Mouse (Mus musculus): ENCODE data around the gene Naa80. TPM values are rescaled to one million over a fixed set of nuclear protein-coding genes. Genes with fewer than 3 reads are reported as not detected.
"Not testable (repeated sequence)": the region's sequence is repeated elsewhere in the genome, so short reads cannot be mapped to it uniquely, and the experiment has no call there.

The Naa80 gene
- polyA plus RNA-seq, 1 experiment from 2014 or later = 15.1 TPM

DNA sequence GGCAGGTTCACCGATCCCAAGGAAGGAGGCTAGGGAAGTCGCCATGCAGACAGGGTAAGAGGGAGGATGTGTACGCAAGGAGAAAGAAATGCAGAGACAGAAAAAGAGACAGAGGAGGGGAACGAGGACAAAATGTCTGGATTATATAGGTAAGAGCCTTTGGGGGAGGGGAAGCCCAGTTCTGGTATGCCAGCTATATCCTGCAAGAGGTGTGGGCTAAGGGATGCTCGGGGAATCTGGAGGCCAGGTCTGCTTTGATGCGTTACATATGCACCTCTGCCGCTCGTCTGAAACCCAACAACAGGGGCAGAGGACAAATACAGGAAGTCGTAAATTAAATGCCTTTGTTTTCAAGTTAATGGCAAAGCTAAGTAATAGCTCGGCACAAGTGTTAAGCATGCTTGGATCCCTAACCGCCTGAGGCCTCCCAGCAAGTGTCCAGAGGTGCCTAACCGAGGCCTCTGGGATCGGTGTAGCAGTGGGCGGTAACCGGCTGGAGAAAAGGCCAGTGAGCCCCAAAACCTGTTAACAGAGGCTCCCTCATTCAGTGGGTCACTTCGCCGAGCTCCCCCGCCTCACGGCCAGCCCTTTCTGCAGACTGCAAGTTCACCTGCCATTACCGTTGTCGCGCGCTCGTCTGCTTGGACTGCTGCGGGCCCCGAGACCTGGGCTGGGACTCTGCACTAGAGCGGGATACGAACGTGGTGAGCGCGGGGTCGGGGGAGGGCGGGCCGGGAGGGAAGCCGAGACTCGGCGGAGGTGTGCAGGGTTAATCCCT, 25.0 kb upstream of the Naa80 start:
- peak; percentile 69 for ATAC-seq (ENCODE audit: insufficient read depth, low FRiP score, low TSS enrichment)
- H3K27ac ChIP-seq (ENCODE audit: low read depth, low read length) = peak overlapping the region; percentile 77
- H3K36me3 ChIP-seq (ENCODE audit: control insufficient read depth, insufficient read depth, low read length) = peaks cover 9% of the 10 kb centered on the region
- DNase-seq (ENCODE audit: low spot score) = no peak
- H3K4me3 ChIP-seq (ENCODE audit: low read depth, low read length) = peak overlapping the region; percentile 80
- peaks cover 30% of the 10 kb centered on the region for H3K27me3 ChIP-seq (ENCODE audit: control insufficient read depth, insufficient read depth, low read length)
- H3K9me3 ChIP-seq (ENCODE audit: control insufficient read depth, low read length) = no peaks in the 10 kb centered on the region
- WGBS = 4% methylated on average over 36 of the region's 37 CpGs
- H3K4me2 ChIP-seq (ENCODE audit: low read depth) = peak overlapping the region; percentile 92
- H3K4me1 ChIP-seq (ENCODE audit: control insufficient read depth, insufficient read depth, low read length) = peaks cover 31% of the 10 kb centered on the region
- peak overlapping the region; percentile 62 for H3K9ac ChIP-seq (ENCODE audit: low read length)

DNA sequence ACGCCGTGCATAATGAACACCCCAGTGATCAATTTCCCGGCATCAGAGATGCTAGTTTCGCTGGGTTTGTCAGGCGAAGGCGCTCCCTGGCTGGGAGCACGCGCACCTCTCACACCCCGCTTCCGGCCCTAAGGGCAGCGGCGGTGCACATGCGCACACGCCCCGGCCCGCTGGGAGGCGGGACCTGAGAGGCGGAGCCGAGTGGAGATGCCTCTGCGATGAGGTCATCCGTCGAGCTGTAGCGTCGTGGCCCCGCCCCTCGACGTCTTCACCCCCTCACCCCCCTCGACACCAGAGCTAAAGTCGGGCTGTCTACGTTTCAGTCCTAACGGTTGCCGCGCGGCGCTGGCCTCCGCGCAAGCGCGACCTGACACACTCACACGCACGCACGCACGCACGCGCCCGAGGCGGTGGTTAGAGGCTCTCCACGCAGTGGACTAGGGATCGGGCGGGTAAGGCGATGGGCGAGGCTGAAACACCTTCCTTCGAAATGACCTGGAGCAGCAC, 24.3 kb upstream of the Naa80 start:
- Histone ChIP-seq H3K4me1 (ENCODE audit: control insufficient read depth, insufficient read depth, low read length) (peaks cover 31% of the 10 kb centered on the region), H3K9ac (ENCODE audit: low read length) (peak overlapping the region; percentile 82)
- under 1% methylated on average over 53 of the region's 53 CpGs for WGBS

DNA sequence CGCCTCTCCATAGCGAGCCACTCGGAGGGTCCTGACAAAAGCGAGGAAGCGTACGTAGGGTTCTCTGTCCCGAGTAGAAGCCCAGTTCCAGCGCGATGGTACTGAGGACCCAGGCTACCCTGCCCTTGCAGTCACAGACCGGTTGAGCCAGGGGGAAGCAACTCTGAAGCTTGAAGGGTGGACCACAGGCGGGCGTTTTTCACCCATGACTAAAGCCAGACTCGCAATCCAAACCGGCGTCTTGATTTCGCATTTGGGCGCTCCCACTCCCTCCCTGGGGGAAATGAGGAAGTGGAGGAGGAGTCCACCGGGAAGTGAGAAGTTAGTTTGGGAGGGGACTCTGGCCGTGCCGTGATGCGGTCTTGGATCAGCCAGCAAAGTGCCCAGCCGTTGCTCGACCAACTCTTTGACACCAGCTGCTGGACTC, 23.6 kb upstream of the Naa80 start:
- Histone ChIP-seq H3K9ac (ENCODE audit: low read length) (peak overlapping the region; percentile 82), H3K4me1 (ENCODE audit: control insufficient read depth, insufficient read depth, low read length) (peaks cover 31% of the 10 kb centered on the region), H3K36me3 (ENCODE audit: control insufficient read depth, insufficient read depth, low read length) (peaks cover 15% of the 10 kb centered on the region), H3K9me3 (ENCODE audit: control insufficient read depth, low read length) (no peaks in the 10 kb centered on the region), H3K27me3 (ENCODE audit: control insufficient read depth, insufficient read depth, low read length) (peaks cover 26% of the 10 kb centered on the region), H3K27ac (ENCODE audit: low read depth, low read length) (peak overlapping the region; percentile 88), H3K4me3 (ENCODE audit: low read depth, low read length) (peak overlapping the region; percentile 80), H3K4me2 (ENCODE audit: low read depth) (peak overlapping the region; percentile 92)
- DNase-seq (ENCODE audit: low spot score) (peak; percentile 50), ATAC-seq (ENCODE audit: insufficient read depth, low FRiP score, low TSS enrichment) (peak; percentile 35; the same call in 1 of the 2 replicates)
- WGBS = under 1% methylated on average over 23 of the region's 23 CpGs

More for the DNA sequence above, 24.3 kb upstream of the Naa80 start:
- Histone ChIP-seq H3K27ac (ENCODE audit: low read depth, low read length) (peak overlapping the region; percentile 88), H3K36me3 (ENCODE audit: control insufficient read depth, insufficient read depth, low read length) (peaks cover 13% of the 10 kb centered on the region), H3K9me3 (ENCODE audit: control insufficient read depth, low read length) (no peaks in the 10 kb centered on the region), H3K27me3 (ENCODE audit: control insufficient read depth, insufficient read depth, low read length) (peaks cover 30% of the 10 kb centered on the region), H3K4me3 (ENCODE audit: low read depth, low read length) (peak overlapping the region; percentile 80), H3K4me2 (ENCODE audit: low read depth) (peak overlapping the region; percentile 92)
- DNase-seq (ENCODE audit: low spot score) = peak; percentile 100
- peak; percentile 89 for ATAC-seq (ENCODE audit: insufficient read depth, low FRiP score, low TSS enrichment)

DNA sequence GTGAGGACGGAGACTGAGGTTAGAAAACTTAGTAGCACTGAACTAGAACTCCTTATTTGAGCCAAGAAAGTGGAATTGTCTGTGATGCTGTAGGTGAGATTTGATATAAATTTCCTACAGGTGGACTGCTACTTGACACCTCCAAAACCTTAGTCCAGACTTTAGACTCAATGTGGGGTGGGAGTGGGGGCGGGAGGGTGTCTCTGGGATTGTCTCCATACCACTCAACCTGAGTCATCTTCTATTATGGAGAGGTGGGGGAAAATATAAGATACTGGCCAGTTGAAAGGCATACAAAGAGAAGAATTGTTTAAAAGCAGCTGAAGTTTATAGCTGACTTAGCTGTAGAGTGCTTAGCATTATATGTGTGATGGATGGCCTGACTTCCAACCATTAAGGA, 23.0 kb upstream of the Naa80 start:
- no peaks in the 10 kb centered on the region for H3K9me3 ChIP-seq (ENCODE audit: control insufficient read depth, low read length)
- no peak overlapping the region for H3K27ac ChIP-seq (ENCODE audit: low read depth, low read length)
- H3K4me1 ChIP-seq (ENCODE audit: control insufficient read depth, insufficient read depth, low read length) = peaks cover 31% of the 10 kb centered on the region
- DNase-seq (ENCODE audit: low spot score) (no peak), ATAC-seq (ENCODE audit: insufficient read depth, low FRiP score, low TSS enrichment) (no peak)
- peaks cover 19% of the 10 kb centered on the region for H3K27me3 ChIP-seq (ENCODE audit: control insufficient read depth, insufficient read depth, low read length)
- H3K4me3 ChIP-seq (ENCODE audit: low read depth, low read length) = peak overlapping the region; percentile 80
- H3K4me2 ChIP-seq (ENCODE audit: low read depth) = peak overlapping the region; percentile 92
- peaks cover 15% of the 10 kb centered on the region for H3K36me3 ChIP-seq (ENCODE audit: control insufficient read depth, insufficient read depth, low read length)
- peak overlapping the region; percentile 82 for H3K9ac ChIP-seq (ENCODE audit: low read length)
- 56% methylated on average over 2 of the region's 2 CpGs for WGBS

DNA sequence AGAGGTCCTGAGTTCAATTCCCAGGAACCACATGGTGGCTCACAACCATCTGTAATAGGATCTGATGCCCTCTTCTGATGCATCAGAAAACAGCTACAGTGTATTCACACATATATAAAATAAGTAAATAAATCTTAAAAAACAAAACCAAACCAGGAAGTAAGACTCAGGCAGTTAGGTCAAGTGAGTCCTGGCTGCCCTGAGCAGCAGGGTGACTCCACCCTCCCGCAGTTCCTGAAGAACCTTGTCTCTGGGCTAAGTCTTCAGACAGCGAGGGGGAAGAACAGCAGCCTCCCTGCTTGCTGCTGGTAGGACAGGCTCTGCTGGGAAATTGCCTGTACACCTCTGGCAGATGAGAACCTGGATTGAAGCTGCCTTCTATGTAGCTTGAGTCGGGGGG, 22.3 kb upstream of the Naa80 start:
- peaks cover 27% of the 10 kb centered on the region for H3K4me1 ChIP-seq (ENCODE audit: control insufficient read depth, insufficient read depth, low read length)
- H3K4me3 ChIP-seq (ENCODE audit: low read depth, low read length) = peak overlapping the region; percentile 2; the same call in 1 of the 2 replicates

DNA sequence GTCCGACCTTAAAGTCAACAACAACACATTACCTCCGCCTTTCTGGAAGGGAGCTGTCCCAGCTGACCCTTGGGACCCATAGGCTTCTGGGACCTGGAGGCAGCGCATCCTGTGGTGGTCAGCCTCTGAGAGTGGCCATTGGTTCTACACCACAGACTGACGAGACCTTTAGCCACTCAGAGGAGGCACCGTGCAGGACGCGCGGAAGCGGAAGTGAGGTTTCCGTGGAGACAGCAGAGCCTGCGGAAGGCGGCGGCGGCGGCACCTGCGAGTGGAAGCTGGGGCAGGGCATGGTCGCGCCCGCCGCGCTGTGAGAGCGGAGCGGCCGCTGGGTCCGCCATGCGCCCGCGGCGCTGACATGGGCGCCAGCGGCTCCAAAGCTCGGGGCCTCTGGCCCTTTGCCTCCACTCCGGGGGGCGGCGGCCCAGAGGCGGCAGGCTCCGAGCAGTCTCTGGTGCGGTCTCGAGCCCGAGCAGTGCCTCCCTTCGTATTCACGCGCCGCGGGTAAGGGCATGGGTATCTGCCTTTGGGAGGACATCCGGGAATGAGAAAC, 15.6 kb upstream of the Naa80 start, which contains the start of gene Tusc2:
Gene Tusc2 (plus strand): TSS at position 227 of the 553 bp plus-strand sequence.
- H3K27me3 ChIP-seq (ENCODE audit: control insufficient read depth, insufficient read depth, low read length) = no peaks in the 10 kb centered on the region
- H3K4me3 ChIP-seq (ENCODE audit: low read depth, low read length) = peak within 1 kb of the TSS; percentile 93
- H3K9me3 ChIP-seq (ENCODE audit: control insufficient read depth, low read length) = no peaks in the 10 kb centered on the region
- peaks cover 14% of the 10 kb centered on the region for H3K4me1 ChIP-seq (ENCODE audit: control insufficient read depth, insufficient read depth, low read length)
- peak within 1 kb of the TSS; percentile 42; the same call in 1 of the 2 replicates for H3K27ac ChIP-seq (ENCODE audit: low read depth, low read length)
- ATAC-seq (ENCODE audit: insufficient read depth, low FRiP score, low TSS enrichment) (peak; percentile 93), DNase-seq (ENCODE audit: low spot score) (peak; percentile 91)
- H3K36me3 ChIP-seq (ENCODE audit: control insufficient read depth, insufficient read depth, low read length) = peaks cover 16% of the 10 kb centered on the region
- H3K4me2 ChIP-seq (ENCODE audit: low read depth) = peak within 1 kb of the TSS; percentile 83
- peak within 1 kb of the TSS; percentile 81 for H3K9ac ChIP-seq (ENCODE audit: low read length)
- 0% methylated on average over 42 of the region's 46 CpGs for WGBS

More for the DNA sequence above, 22.3 kb upstream of the Naa80 start:
- DNase-seq (ENCODE audit: low spot score) = no peak
- Histone ChIP-seq H3K27ac (ENCODE audit: low read depth, low read length) (no peak overlapping the region), H3K9ac (ENCODE audit: low read length) (no peak overlapping the region), H3K4me2 (ENCODE audit: low read depth) (peak overlapping the region; percentile 92; the same call in 1 of the 2 replicates), H3K27me3 (ENCODE audit: control insufficient read depth, insufficient read depth, low read length) (peaks cover 13% of the 10 kb centered on the region), H3K36me3 (ENCODE audit: control insufficient read depth, insufficient read depth, low read length) (peaks cover 22% of the 10 kb centered on the region), H3K9me3 (ENCODE audit: control insufficient read depth, low read length) (no peaks in the 10 kb centered on the region)
- no peak for ATAC-seq (ENCODE audit: insufficient read depth, low FRiP score, low TSS enrichment)
- WGBS = 81% methylated on average over 3 of the region's 3 CpGs

DNA sequence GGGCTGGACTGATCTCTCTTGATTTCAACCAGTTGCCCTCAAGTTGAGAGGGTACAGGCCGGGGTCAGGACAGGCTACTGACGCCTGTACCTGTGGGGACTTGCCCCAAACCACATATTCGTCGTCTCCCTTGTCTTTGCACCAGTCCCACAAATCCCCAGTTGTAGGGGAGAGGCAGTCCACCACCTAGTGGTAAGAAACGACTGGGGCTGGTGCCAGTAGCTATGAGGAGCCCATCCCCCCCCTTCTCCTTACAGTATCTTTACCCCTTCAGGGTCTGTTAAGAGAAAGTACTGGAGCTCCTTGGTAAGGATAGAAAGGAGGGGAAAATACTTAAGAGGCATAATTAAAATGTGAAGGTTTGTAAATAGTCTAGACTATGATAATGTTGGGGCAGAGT, 13.1 kb upstream of the Naa80 start:
- not testable (repeated sequence) for H3K9me3 ChIP-seq (ENCODE audit: control insufficient read depth, low read length); H3K4me2 ChIP-seq (ENCODE audit: low read depth); ATAC-seq (ENCODE audit: insufficient read depth, low FRiP score, low TSS enrichment); H3K9ac ChIP-seq (ENCODE audit: low read length); H3K27me3 ChIP-seq (ENCODE audit: control insufficient read depth, insufficient read depth, low read length); H3K27ac ChIP-seq (ENCODE audit: low read depth, low read length); H3K36me3 ChIP-seq (ENCODE audit: control insufficient read depth, insufficient read depth, low read length); DNase-seq (ENCODE audit: low spot score); H3K4me3 ChIP-seq (ENCODE audit: low read depth, low read length)
- 52% methylated on average over 5 of the region's 5 CpGs for WGBS
- peaks cover 20% of the 10 kb centered on the region for H3K4me1 ChIP-seq (ENCODE audit: control insufficient read depth, insufficient read depth, low read length)

DNA sequence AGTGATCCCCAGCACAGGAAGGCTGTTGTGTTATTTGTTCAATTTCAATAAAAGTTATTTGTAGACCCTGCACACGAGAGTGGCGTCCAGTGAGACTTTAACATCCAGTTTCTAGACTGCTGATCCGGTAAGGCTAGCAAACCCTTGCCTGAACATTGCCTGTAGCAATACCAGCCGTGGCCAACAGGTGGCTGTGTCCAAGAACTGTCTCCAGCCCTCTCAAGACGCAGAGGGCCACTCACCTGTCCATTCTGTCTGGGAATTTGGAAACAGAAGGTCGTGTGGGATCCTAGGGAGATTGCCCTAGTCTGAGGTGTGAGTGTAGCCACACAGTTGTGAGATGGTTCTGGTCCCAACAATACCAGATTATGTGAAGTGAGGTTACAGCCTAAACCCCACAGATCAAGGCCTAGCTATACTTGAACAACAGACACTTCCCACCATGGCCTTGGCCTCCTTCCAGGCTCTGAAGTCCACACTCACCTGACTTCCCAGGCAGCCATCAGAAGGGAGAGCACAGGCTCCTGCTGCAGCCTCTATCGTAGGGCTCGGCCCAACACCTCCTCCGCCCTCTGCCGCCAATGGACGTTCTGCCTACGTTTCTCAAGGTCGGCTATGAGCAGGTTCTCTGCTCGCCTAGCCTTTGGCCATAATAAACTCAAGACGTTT, 12.5 kb upstream of the Naa80 start:
- Histone ChIP-seq H3K4me2 (ENCODE audit: low read depth) (peak overlapping the region; percentile 12; the same call in 1 of the 2 replicates), H3K9ac (ENCODE audit: low read length) (no peak overlapping the region), H3K9me3 (ENCODE audit: control insufficient read depth, low read length) (no peaks in the 10 kb centered on the region), H3K4me1 (ENCODE audit: control insufficient read depth, insufficient read depth, low read length) (peaks cover 27% of the 10 kb centered on the region), H3K27me3 (ENCODE audit: control insufficient read depth, insufficient read depth, low read length) (no peaks in the 10 kb centered on the region), H3K4me3 (ENCODE audit: low read depth, low read length) (no peak overlapping the region), H3K36me3 (ENCODE audit: control insufficient read depth, insufficient read depth, low read length) (peaks cover 8% of the 10 kb centered on the region), H3K27ac (ENCODE audit: low read depth, low read length) (no peak overlapping the region)
- DNase-seq (ENCODE audit: low spot score) (peak; percentile 78), ATAC-seq (ENCODE audit: insufficient read depth, low FRiP score, low TSS enrichment) (no peak)
- 63% methylated on average over 15 of the region's 15 CpGs for WGBS

Measured in neural tube, embryonic 11.5 days (tissue).